Mouse (Mus musculus) cerebellum, adult 8-10 months (tissue): ENCODE data around the gene Parn.

ENCODE experiments used
- DNase-seq: peaks from one replicate; pipeline ENCODE4 v3.0.0; 2022

The Parn gene

DNA sequence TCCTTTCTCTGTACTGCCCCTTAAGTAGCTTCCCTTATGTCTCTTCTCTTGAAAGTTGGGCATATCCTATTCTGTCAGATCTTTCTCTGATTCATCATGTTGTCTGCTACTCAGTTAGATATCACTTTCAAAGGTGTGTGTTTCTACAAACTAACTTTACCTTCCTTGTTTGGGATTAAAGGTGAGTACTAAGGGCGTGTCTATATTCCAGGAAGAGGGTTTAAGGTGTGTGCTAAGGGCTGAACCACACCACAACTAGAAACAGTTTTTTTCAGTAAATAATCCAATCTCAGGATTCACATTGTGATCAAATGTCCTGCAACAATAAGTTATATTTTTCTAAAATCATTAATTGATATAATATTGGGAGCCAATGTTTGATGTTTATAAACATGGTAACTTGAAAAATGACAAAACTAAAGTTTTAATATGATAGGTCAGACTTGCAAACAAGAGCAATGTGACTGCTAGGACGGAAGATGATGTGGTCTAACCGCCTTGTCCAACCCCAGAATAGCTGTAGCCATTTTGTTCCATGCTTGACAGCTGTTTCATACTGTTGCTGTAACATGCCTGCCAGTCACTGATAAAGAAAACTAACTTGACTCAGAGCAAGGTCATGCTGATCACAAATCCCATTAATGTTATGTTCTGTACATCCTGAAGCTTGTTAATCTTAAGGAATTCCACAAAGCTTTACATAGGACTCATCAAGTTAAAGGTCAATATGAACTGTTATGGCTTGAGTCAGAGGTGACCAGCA is 46.0 kb downstream of the Parn start:
- DNase-seq = no peak

- DNase-seq = no peak
Measured at GRCm38 (mm10) chr16:13620194-13620593, 47.8 kb downstream of the Parn start.

- no peak for DNase-seq
Measured at GRCm38 (mm10) chr16:13615276-13615675, 52.7 kb downstream of the Parn start.

DNA sequence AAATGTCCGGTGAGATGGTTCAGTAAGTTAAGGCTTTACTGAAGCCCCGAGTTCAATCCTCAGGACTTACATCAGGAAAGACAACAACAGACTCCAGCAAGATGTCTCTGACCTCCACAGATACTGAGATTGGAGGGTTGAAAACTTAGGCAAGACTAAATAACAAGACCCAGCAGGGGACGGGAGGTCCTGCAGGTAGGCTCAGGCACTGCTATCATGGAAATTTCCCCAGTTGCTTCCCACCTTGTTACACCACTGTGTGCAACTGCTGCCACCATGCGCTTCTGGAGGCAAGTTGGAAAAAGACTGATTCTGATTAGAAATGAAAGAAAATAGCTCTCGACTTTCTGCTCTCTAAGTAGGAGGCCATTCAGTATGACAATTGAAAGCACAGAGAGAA is 55.4 kb downstream of the Parn start:
- no peak for DNase-seq

- no peak for DNase-seq
Measured at GRCm38 (mm10) chr16:13612058-13612457, 55.9 kb downstream of the Parn start.

GRCm38 (mm10) chr16:13611399-13611798 is 56.6 kb downstream of the Parn start:
- DNase-seq = no peak

GRCm38 (mm10) chr16:13610951-13611381 is 57.0 kb downstream of the Parn start:
- DNase-seq = no peak

DNA sequence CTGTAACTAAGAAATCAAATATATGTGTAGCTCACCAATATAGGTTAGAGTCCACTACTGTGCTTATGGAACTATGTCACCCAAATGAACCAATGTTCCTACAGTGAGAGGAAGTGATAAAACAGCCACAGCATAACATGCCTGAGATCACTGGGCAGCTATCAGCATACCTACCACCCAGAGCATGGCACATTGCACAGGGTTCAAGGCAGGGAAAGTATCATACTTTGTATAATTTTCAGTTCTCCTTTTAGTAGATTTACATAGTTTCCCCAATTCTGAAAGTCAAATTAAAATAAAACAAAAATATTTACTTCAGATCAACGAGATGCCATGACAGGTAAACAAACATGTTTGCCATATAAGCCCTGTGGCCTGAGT is 59.3 kb downstream of the Parn start:
- DNase-seq = no peak

DNA sequence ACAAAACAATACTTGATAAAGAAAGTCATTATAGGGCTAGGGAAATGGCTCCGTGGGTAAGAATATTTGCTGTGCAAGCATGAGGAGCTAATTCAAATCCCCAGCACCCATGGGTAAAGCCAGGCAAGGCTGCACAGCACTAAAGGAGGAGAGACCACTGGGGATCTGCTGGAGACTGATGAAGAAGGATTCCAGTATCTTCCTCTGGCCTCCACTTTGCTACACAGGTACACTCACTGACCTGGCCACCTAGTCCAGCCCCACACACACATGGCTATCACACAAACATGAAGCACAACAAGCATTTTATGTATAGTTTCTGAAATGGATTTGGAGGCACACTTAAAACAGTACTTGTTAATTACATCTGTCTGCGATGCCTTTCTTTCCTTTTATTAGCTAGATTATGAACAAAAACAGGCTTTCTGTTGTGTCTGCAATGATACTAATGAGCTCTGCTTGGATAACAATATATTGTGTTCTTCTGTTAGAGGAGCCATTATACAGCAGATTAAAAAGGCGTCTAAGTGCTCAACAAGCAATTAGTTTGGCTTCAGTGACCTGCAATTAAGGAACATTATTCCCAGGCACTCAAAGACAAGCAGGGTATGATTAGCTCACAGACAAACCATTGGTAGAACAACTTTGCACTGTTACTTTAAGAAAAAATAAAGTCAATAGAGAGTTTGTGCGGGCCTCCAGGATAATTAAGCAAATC is 59.8 kb downstream of the Parn start:
- DNase-seq = no peak

- no peak for DNase-seq
Measured at GRCm38 (mm10) chr16:13602779-13603178, 65.2 kb downstream of the Parn start.

- no peak for DNase-seq
Measured at GRCm38 (mm10) chr16:13589049-13589408, 78.9 kb downstream of the Parn start.

GRCm38 (mm10) chr16:13588182-13589048 is 79.6 kb downstream of the Parn start:
- DNase-seq = no peak

GRCm38 (mm10) chr16:13585234-13585633 is 82.7 kb downstream of the Parn start:
- no peak for DNase-seq

DNA sequence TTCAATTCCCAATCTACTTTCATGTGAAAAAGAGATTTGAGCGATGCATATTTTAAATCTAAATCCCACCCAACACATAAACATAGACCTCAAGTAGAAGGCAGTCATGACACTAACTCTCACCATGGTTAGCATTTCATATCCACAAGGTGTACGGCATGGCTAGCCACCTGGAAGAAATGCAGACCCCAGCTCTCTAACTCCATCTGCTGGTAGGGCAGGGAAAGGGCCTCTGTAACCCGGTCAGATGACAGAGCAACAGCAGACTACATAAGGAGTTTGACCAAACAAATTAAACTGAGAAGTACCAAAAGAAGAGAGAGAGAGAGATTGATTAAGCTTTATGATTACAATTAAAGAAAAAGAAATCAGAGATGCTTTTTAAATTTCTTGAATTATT is 87.2 kb downstream of the Parn start:
- DNase-seq = no peak

DNA sequence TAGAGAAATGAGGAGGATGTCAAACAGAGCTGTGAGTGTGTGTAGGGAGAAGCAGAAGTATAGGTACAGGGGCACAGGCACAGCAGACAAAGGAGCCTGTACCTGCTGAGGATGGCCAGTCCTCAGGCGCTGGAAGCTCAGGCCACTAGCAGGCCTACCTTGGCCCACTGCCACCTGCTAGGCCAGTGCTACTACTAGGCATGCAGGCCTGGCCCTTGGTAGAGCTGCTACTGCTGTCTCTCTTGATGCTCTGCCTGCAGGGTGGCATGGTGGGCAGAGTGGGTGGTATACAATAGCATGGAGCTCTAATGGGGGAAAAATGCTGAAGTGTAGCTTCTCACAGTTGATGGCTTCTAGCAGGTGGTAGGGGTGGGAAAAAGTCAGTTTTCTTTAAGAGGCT is 88.0 kb downstream of the Parn start:
- no peak for DNase-seq

DNA sequence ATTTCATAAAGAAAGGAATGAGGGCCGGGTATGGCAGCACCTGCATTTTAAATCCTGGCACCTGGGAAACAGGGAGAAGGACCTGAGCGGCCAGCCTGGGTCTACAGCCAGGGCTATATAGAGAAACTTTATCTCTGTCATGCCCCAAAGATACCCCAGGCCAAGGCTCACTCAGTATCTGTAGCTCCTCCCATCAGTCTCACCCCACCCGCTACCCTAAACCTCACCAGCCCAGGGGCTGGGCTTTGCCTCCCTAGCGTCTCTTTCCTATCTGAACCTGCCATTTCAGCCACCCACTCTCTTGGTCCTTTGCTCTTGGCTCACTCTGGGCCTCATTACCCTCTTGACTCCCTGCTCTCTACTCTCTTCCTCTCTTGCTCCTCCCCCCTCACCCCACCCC is 92.7 kb downstream of the Parn start:
- DNase-seq = no peak

DNA sequence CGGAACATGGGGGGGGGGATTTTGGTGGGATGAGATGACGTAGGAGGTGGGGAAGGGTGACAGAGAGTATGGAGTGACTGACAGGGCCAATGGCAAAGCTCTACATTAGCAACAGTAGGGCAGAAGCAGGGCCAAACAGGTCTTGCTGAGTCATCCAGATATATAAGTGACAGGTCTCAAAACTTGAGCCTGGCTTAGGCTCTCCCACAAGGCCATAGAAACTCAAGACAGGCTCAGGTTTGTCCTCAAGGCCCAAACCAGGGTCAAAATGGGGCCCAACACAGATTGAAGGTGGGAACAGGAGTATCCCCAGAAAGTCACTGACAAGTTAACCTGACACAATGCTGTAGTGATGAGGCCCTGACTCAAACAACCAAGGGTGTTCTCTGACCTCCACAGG is 99.7 kb downstream of the Parn start:
- no peak for DNase-seq

- no peak for DNase-seq
Measured at GRCm38 (mm10) chr16:13567614-13568013, 100.4 kb downstream of the Parn start.

DNA sequence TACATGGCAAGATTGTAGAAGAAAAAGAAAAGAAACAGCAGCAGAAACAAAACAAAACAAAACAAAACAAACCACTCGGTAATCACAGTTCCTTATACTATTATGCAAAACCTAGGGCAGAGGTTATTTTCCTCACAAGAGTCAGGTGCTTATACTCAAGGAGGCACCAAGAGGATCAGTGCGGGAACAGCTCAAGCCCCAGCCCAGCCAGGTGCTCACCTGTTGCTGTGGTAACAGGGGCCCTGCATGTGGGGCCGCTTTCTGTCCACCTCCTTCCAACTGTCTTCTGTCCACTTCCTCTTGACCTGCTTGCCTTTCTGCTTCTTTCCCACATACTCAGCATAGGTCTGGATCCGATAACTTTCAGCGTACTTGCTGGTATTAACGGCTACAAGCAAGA is 101.6 kb downstream of the Parn start:
- DNase-seq = no peak

GRCm38 (mm10) chr16:13565291-13565690 is 102.7 kb downstream of the Parn start:
- DNase-seq = no peak

GRCm38 (mm10) chr16:13557784-13558183 is 110.2 kb downstream of the Parn start:
- no peak for DNase-seq

DNA sequence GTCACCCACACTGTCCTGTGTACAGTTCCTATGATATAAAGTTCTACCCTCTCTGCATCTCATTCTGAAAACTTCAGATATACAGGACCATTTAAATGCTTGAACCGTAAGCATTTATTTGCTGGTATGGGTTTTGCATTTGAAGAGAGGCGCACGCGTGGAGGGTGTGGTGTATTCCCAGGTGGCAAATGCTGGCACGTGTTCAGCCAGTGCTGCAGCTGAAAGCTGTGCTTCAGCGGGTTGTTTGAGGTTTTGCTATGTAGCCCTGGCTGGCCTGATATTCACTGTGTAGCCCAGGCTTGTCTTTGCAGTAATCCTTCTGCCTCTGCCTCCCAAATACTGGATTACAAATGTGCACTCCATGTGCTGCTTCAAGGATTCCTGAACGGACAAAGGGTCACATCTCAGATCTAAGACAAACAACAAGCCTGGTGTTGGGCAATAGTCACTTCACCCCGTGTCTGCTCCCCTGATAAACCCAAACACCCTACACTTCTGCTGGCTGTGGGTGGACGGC is 111.0 kb downstream of the Parn start:
- no peak for DNase-seq

DNA sequence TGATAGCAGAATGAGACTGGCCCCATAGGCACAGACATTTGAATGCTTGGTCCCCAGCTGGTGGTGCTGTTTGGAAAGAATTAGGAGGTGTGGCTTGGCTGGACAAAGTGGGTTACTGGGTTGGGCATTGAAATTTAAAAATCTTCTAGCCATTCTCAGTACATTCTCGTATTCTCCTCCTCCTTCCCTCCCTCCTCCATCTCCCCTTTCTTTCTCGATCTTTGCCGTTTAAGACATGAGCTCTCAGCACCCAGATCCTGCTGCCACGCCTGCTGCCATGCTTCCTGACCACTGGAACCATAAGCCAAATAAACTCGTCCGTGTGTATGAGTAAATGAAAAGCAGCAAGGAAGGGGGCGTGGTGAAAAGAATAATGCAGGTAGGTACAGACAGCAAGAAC is 111.5 kb downstream of the Parn start:
- no peak for DNase-seq
